Mouse (Mus musculus): Measurements from ENCODE around the gene Pigc. TPM values are rescaled to one million over a fixed set of nuclear protein-coding genes. Genes with fewer than 3 reads are reported as not detected.

Pigc gene
- polyA plus RNA-seq, 1 experiment from 2014 or later, result 40.8 TPM

DNA sequence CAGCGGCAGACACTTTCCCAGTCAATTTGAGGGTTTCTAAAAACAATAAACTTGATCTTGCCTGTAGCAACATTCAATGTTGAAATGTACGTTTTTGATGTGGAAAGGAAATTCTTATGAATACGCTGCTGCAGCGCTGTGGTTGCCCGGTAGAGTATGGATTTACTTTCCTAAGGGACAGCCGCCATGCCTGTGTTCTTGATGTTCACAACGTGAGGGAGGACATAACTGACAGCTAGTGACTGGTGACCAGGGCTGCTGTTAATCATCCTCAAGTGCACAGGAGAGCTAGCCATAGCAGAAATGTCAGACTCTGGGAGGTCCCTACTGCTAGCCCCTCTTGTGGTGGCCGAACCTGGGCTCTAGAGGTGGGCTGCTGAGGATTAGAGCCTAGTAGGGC, 40.1 kb downstream of the Pigc start:
- H3K4me3 ChIP-seq (ENCODE audit: low read depth, low read length), result 0 out of 2 replicates have a peak overlapping the region, but pooled peaks have one; percentile 4
- 0 out of 2 replicates have a peak, but pooled peaks have one; percentile 6 for ATAC-seq (ENCODE audit: low read depth)

DNA sequence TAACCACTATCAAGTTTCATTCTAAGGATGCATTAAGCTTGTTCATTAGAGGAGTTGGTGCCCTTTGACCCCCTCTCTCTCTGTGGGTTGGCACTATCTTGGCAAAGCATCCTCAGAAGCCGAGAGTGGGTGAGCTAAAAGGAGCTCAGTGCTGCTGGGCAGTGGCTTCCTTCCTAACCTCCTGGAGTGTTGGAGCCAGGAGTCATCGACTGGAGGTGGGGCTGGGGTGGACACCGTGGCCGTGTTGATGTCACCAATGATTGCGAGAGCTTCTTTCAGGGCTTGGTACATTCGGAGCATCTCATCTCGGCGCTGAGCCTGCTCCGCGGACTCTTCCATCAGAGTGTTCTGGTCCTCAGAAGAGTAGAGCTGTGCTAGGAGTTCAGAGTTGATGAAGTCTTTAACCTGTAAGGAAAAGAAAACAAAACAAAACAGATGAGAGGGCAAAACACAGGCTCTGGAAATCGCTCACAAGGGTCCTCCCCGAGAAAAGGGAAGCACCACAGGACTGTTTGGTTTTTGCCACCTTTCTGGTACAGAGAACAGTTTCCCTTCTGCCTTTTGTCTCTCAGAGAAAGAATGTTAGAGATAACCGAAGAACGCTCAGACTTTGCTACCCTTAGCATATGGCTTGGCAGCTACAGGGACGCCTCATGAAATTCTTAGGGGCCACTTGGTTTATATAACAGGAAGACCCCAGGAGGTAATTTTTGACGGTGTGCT, 42.7 kb downstream of the Pigc start:
- WGBS, result 68% methylated on average over 16 of the region's 16 CpGs
- Histone ChIP-seq H3K9ac (ENCODE audit: low read depth, low read length) (no peak overlapping the region), H3K36me3 (ENCODE audit: control insufficient read depth, insufficient read depth, low read length) (no peaks in the 10 kb centered on the region), H3K4me3 (ENCODE audit: low read depth, low read length) (no peak overlapping the region), H3K27ac (replicated peaks; ENCODE audit: low read depth, low read length) (peak overlapping the region; percentile 78), H3K4me2 (ENCODE audit: low read depth, low read length) (no peak overlapping the region), H3K27me3 (replicated peaks; ENCODE audit: control insufficient read depth, insufficient read depth, low read length) (no peaks in the 10 kb centered on the region), H3K4me1 (ENCODE audit: control insufficient read depth, insufficient read depth, low read length) (peaks cover 74% of the 10 kb centered on the region), H3K9me3 (ENCODE audit: control insufficient read depth, low read length) (no peaks in the 10 kb centered on the region)
- DNase-seq (ENCODE audit: low spot score) (no peak), ATAC-seq (ENCODE audit: low read depth) (no peak)

More for the DNA sequence above, 40.1 kb downstream of the Pigc start:
- no peaks in the 10 kb centered on the region for H3K36me3 ChIP-seq (ENCODE audit: control insufficient read depth, insufficient read depth, low read length)
- WGBS, result 16% methylated on average over 8 of the region's 8 CpGs
- H3K4me1 ChIP-seq (ENCODE audit: control insufficient read depth, insufficient read depth, low read length), result peaks cover 69% of the 10 kb centered on the region
- H3K4me2 ChIP-seq (ENCODE audit: low read depth, low read length), result peak overlapping the region; percentile 45
- H3K27me3 ChIP-seq (replicated peaks; ENCODE audit: control insufficient read depth, insufficient read depth, low read length), result no peaks in the 10 kb centered on the region
- DNase-seq (ENCODE audit: low spot score), result no peak
- H3K9ac ChIP-seq (ENCODE audit: low read depth, low read length), result peak overlapping the region; percentile 41
- H3K9me3 ChIP-seq (ENCODE audit: control insufficient read depth, low read length), result no peaks in the 10 kb centered on the region
- H3K27ac ChIP-seq (replicated peaks; ENCODE audit: low read depth, low read length), result peak overlapping the region; percentile 99

DNA sequence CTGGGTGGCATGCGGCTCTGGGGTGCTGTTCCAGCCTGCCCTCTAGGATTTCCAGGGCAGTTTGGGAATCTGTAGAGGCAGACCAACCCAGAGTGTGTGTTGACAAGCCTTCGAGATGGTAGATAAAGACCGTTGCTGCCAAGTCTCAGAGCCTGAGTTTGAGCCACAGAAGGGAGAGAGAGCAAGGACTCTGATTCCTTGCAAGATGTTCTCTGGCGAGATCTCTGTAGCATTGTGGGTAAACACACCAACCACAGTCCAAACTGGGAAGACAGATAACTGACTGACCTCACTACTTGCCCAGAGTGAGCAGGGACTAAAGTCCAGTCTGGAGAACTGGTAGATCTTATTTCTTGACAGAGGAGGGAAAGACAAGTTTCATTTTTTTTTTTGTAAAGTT, 44.6 kb downstream of the Pigc start:
- H3K4me2 ChIP-seq (ENCODE audit: low read depth, low read length), result no peak overlapping the region
- no peaks in the 10 kb centered on the region for H3K36me3 ChIP-seq (ENCODE audit: control insufficient read depth, insufficient read depth, low read length)
- no peak overlapping the region for H3K4me3 ChIP-seq (ENCODE audit: low read depth, low read length)
- ATAC-seq (ENCODE audit: low read depth) (no peak), DNase-seq (ENCODE audit: low spot score) (no peak)
- no peaks in the 10 kb centered on the region for H3K9me3 ChIP-seq (ENCODE audit: control insufficient read depth, low read length)
- H3K4me1 ChIP-seq (ENCODE audit: control insufficient read depth, insufficient read depth, low read length), result peaks cover 75% of the 10 kb centered on the region
- H3K9ac ChIP-seq (ENCODE audit: low read depth, low read length), result no peak overlapping the region
- peak overlapping the region; percentile 97 for H3K27ac ChIP-seq (replicated peaks; ENCODE audit: low read depth, low read length)
- H3K27me3 ChIP-seq (replicated peaks; ENCODE audit: control insufficient read depth, insufficient read depth, low read length), result no peaks in the 10 kb centered on the region
- WGBS, result 75% methylated on average over 4 of the region's 4 CpGs

DNA sequence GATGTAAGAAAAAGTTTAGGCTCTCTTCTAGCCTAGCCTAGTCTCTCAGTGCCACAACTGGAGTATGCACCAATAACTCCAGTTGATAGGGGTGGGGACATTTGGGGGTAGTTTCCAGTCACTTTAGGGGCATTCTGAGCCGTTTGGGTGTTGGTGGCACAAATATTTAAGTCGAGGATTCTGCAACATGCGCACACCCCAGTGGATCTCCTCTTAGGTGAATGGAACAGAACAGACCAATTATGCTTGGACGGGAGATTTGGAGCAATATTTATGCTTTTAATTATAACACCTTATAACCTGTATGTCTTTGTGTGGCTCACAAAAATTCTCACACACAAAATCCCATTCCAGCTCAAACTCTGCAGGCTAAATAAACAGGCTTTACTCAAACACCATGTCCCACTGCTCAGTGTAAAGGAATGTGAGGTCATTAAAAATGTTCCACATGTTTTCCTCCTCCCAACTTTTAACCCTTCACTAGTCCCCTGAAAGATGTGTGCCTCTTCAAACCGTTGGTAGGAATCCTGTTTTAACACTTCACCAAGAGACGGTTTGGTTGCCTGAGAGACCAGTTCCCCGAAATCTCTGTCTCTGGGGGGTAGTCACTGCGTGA, 46.4 kb downstream of the Pigc start:
- ATAC-seq (ENCODE audit: low read depth), result no peak
- H3K4me2 ChIP-seq (ENCODE audit: low read depth, low read length), result no peak overlapping the region
- H3K36me3 ChIP-seq (ENCODE audit: control insufficient read depth, insufficient read depth, low read length), result no peaks in the 10 kb centered on the region
- 27% methylated on average over 8 of the region's 8 CpGs for WGBS
- peak; percentile 65 for DNase-seq (ENCODE audit: low spot score)
- no peak overlapping the region for H3K9ac ChIP-seq (ENCODE audit: low read depth, low read length)
- H3K27ac ChIP-seq (replicated peaks; ENCODE audit: low read depth, low read length), result peak overlapping the region; percentile 97
- peaks cover 77% of the 10 kb centered on the region for H3K4me1 ChIP-seq (ENCODE audit: control insufficient read depth, insufficient read depth, low read length)
- H3K27me3 ChIP-seq (replicated peaks; ENCODE audit: control insufficient read depth, insufficient read depth, low read length), result no peaks in the 10 kb centered on the region
- no peaks in the 10 kb centered on the region for H3K9me3 ChIP-seq (ENCODE audit: control insufficient read depth, low read length)
- H3K4me3 ChIP-seq (ENCODE audit: low read depth, low read length), result no peak overlapping the region

DNA sequence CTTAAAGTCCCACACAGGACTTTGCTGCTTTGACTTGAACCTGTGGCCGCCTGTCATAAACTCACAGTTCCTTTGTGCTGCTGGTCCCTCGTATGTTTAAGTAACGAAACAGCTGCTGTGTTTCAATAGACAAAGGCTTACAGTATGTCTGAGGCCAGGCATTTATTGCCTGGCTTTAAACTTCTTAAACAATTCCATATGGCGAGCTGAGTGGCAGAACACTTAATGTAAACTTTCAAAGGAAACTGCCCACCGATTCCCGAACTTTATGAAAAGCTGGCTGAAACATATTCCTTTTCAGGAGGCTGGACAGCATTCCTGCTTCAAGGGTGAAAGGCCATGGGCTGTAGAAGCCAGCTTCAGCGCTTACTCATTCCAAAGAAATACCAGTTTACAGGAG, 48.0 kb downstream of the Pigc start:
- peak overlapping the region; percentile 8 for H3K4me2 ChIP-seq (ENCODE audit: low read depth, low read length)
- no peak overlapping the region for H3K4me3 ChIP-seq (ENCODE audit: low read depth, low read length)
- H3K36me3 ChIP-seq (ENCODE audit: control insufficient read depth, insufficient read depth, low read length), result no peaks in the 10 kb centered on the region
- H3K27ac ChIP-seq (replicated peaks; ENCODE audit: low read depth, low read length), result peak overlapping the region; percentile 97
- peaks cover 86% of the 10 kb centered on the region for H3K4me1 ChIP-seq (ENCODE audit: control insufficient read depth, insufficient read depth, low read length)
- no peaks in the 10 kb centered on the region for H3K9me3 ChIP-seq (ENCODE audit: control insufficient read depth, low read length)
- DNase-seq (ENCODE audit: low spot score) (peak; percentile 92), ATAC-seq (ENCODE audit: low read depth) (peak; percentile 53)
- no peaks in the 10 kb centered on the region for H3K27me3 ChIP-seq (replicated peaks; ENCODE audit: control insufficient read depth, insufficient read depth, low read length)
- WGBS, result 14% methylated on average over 7 of the region's 7 CpGs
- peak overlapping the region; percentile 45; the same call in 1 of the 2 replicates for H3K9ac ChIP-seq (ENCODE audit: low read depth, low read length)

DNA sequence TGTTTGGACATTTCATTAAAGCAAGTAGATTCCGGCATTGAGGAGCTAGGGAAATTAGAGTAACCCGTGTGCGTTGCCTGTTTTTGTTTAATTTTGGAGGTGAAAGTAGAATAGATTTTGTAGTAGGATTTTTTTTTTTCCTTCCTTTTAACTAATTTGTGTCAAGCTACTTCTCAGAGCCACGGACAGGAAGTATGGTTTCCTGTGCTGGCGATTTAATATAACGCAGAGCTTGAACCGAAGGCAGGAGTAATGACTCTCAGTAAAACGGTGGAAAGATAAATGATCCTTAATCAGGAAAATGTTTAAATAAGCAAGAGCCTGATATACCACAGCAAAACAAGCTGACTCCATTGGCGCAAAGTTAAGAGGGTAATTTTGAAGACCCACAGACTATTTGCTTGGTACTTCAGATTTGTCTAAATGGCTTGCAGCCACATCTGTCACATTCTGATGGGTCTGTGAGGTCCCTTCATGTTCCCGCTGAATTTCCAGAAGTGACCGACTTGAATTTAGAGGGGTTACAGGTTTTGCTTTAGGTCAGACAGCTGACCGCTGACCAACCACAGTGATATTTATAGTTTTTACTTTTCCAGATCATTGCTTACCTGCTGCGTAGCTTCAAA, 49.1 kb downstream of the Pigc start:
- Histone ChIP-seq H3K4me2 (ENCODE audit: low read depth, low read length) (no peak overlapping the region), H3K27ac (replicated peaks; ENCODE audit: low read depth, low read length) (peak overlapping the region; percentile 97), H3K27me3 (replicated peaks; ENCODE audit: control insufficient read depth, insufficient read depth, low read length) (no peaks in the 10 kb centered on the region), H3K4me3 (ENCODE audit: low read depth, low read length) (no peak overlapping the region), H3K4me1 (ENCODE audit: control insufficient read depth, insufficient read depth, low read length) (peaks cover 94% of the 10 kb centered on the region), H3K36me3 (ENCODE audit: control insufficient read depth, insufficient read depth, low read length) (no peaks in the 10 kb centered on the region), H3K9ac (ENCODE audit: low read depth, low read length) (no peak overlapping the region), H3K9me3 (ENCODE audit: control insufficient read depth, low read length) (no peaks in the 10 kb centered on the region)
- 28% methylated on average over 13 of the region's 13 CpGs for WGBS
- ATAC-seq (ENCODE audit: low read depth) (no peak), DNase-seq (ENCODE audit: low spot score) (peak; percentile 45)

DNA sequence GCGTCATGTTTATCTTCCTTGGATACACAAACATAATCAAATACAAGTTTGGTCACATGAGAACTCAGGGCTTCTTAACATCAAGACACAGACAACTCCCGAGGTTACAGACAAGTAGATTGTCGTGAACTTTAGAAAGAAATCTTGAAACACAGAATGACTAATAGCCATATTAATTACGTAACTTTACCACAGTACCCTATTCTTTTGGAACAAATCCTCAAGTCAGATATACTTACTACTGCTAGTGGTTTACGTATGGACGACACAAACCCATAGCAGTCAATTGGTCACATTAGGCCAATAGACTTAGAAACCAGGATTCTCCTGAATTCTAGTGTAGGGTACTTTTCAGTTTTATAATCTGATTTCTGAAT, 49.6 kb downstream of the Pigc start:
- Histone ChIP-seq H3K4me3 (ENCODE audit: low read depth, low read length) (no peak overlapping the region), H3K36me3 (ENCODE audit: control insufficient read depth, insufficient read depth, low read length) (no peaks in the 10 kb centered on the region), H3K4me2 (ENCODE audit: low read depth, low read length) (no peak overlapping the region), H3K9me3 (ENCODE audit: control insufficient read depth, low read length) (no peaks in the 10 kb centered on the region), H3K27ac (replicated peaks; ENCODE audit: low read depth, low read length) (peak overlapping the region; percentile 97), H3K4me1 (ENCODE audit: control insufficient read depth, insufficient read depth, low read length) (peaks cover 94% of the 10 kb centered on the region), H3K27me3 (replicated peaks; ENCODE audit: control insufficient read depth, insufficient read depth, low read length) (no peaks in the 10 kb centered on the region), H3K9ac (ENCODE audit: low read depth, low read length) (no peak overlapping the region)
- ATAC-seq (ENCODE audit: low read depth) (no peak), DNase-seq (ENCODE audit: low spot score) (no peak)
- 50% methylated on average over 6 of the region's 6 CpGs for WGBS

DNA sequence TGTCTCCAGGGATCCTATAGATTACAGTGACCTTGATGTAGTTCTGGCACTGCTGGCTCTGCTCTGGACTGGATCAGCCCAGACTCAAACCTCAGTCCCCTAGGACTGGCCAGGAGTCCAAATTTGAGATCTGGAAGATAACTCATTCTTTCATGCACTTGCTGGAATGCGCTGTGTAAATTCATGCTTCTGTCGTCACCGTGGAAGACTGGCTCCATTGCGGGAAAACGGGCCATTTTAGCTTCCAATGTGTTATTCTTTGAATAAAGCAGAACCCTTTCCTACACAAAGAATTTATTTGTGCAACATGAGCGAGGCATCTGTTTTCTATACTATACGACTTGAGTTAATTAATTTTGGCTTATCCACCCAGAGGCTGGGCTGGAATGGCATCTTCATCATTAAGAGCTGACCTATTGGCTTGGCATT, 51.3 kb downstream of the Pigc start:
- DNase-seq (ENCODE audit: low spot score) (peak; percentile 92), ATAC-seq (ENCODE audit: low read depth) (peak; percentile 86)
- no peak overlapping the region for H3K9ac ChIP-seq (ENCODE audit: low read depth, low read length)
- H3K27me3 ChIP-seq (replicated peaks; ENCODE audit: control insufficient read depth, insufficient read depth, low read length), result no peaks in the 10 kb centered on the region
- peak overlapping the region; percentile 97 for H3K27ac ChIP-seq (replicated peaks; ENCODE audit: low read depth, low read length)
- H3K9me3 ChIP-seq (ENCODE audit: control insufficient read depth, low read length), result no peaks in the 10 kb centered on the region
- peaks cover 90% of the 10 kb centered on the region for H3K4me1 ChIP-seq (ENCODE audit: control insufficient read depth, insufficient read depth, low read length)
- no peaks in the 10 kb centered on the region for H3K36me3 ChIP-seq (ENCODE audit: control insufficient read depth, insufficient read depth, low read length)
- H3K4me3 ChIP-seq (ENCODE audit: low read depth, low read length), result no peak overlapping the region
- no peak overlapping the region for H3K4me2 ChIP-seq (ENCODE audit: low read depth, low read length)
- WGBS, result 25% methylated on average over 7 of the region's 7 CpGs
